Mouse (Mus musculus): ENCODE results near the gene Engase. TPM values are rescaled to one million over a fixed set of nuclear protein-coding genes. Genes with fewer than 3 reads are reported as not detected.

Engase gene
- polyA plus RNA-seq, 1 experiment from 2014 or later: 6.1 TPM

DNA sequence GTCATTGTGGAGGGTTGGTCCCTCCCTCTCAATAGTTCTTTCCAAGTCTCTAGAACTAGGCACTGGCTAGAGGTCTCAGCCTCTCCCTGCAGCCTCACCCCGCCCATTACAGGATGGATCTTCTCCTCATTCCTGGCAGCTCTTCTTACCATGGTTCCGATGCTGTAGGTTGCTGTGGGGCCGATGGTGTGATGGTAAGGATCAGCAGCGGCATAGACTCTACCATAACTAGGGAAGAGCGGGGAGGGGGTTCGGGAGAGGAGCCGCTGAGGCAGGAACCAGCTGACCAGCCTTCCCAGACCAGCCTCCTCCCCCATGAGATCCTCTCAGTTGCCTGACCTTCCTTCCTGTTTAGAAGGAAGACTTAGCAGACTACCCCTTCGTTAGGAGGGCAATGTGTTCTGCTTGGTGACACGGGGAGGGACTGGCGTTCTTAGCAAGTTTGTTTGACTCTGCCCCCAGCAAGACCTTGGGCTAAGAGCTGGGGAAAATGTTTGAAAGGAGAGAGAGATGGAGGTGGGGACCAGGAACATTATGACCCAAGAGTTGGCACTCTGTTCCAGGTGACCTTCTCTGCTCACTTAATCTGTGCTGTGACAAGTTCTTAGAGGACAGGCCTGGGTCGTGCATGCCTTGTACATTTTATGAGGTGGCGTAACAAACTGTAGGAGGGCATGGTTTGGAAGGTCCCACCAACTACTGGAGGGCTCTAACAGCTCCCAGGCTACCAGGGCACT is 17.5 kb downstream of the Engase start:
- no peaks in the 10 kb centered on the region for H3K9me3 ChIP-seq (ENCODE audit: low read length)
- H3K27me3 ChIP-seq (ENCODE audit: insufficient read depth, low read length): peaks cover 6% of the 10 kb centered on the region
- peaks cover 32% of the 10 kb centered on the region for H3K4me1 ChIP-seq (ENCODE audit: insufficient read depth, low read length)
- H3K4me2 ChIP-seq (replicated peaks; ENCODE audit: low read depth, low read length): no peak overlapping the region
- no peak for ATAC-seq (ENCODE audit: low FRiP score, low TSS enrichment)
- WGBS: 66% methylated on average over 12 of the region's 12 CpGs
- H3K4me3 ChIP-seq (ENCODE audit: low read length): no peak overlapping the region
- H3K36me3 ChIP-seq (ENCODE audit: insufficient read depth, low read length): no peaks in the 10 kb centered on the region
- H3K27ac ChIP-seq (ENCODE audit: low read length): no peak overlapping the region
- no peak overlapping the region for H3K9ac ChIP-seq (replicated peaks; ENCODE audit: low read length)

- no peak for ATAC-seq (ENCODE audit: low FRiP score, low TSS enrichment)
- Histone ChIP-seq H3K27me3 (ENCODE audit: insufficient read depth, low read length) (peaks cover 5% of the 10 kb centered on the region), H3K4me1 (ENCODE audit: insufficient read depth, low read length) (peaks cover 29% of the 10 kb centered on the region), H3K36me3 (ENCODE audit: insufficient read depth, low read length) (no peaks in the 10 kb centered on the region), H3K4me3 (ENCODE audit: low read length) (no peak overlapping the region), H3K4me2 (replicated peaks; ENCODE audit: low read depth, low read length) (no peak overlapping the region), H3K27ac (ENCODE audit: low read length) (no peak overlapping the region), H3K9me3 (ENCODE audit: low read length) (no peaks in the 10 kb centered on the region), H3K9ac (replicated peaks; ENCODE audit: low read length) (no peak overlapping the region)
- 41% methylated on average over 5 of the region's 5 CpGs for WGBS
Observed at GRCm38 (mm10) chr11:118495065-118495464, 18.4 kb downstream of the Engase start.

DNA sequence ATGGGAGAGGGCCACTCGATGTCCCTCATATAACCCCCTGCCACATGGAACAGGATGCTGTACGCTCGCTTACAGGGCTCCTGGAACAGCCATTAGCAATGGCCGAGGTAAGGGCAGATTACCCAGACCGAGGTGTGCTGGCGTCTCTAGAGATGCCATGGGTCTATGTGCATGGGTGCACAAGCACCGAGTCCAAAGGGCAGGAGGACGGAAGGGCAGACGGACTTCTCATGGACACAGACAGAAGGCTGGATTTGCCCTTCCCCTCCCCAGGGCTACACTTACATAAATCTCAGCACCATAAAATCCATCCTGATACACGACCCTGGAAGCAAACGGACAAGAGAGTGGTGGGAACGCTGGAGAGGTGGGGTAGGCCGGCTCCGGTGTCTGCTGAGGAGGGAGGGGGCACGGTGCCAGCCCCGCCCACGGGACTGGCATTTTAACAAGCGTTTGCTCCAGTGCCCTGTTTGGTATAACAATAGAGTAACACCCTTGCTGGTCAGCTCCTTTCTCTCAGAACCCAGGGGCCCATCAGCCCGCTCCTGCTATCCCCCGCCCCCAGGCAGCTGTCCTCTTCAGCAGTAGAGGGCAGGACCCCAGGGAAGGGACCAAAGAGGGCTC is 19.5 kb downstream of the Engase start:
- Histone ChIP-seq H3K4me3 (ENCODE audit: low read length) (no peak overlapping the region), H3K4me2 (replicated peaks; ENCODE audit: low read depth, low read length) (no peak overlapping the region; the same call in 1 of the 2 replicates), H3K9me3 (ENCODE audit: low read length) (no peaks in the 10 kb centered on the region), H3K36me3 (ENCODE audit: insufficient read depth, low read length) (no peaks in the 10 kb centered on the region), H3K4me1 (ENCODE audit: insufficient read depth, low read length) (peaks cover 24% of the 10 kb centered on the region), H3K27ac (ENCODE audit: low read length) (no peak overlapping the region), H3K9ac (replicated peaks; ENCODE audit: low read length) (0 out of 2 replicates have a peak overlapping the region, but pooled peaks have one; percentile 34), H3K27me3 (ENCODE audit: insufficient read depth, low read length) (no peaks in the 10 kb centered on the region; the same call in 1 of the 2 replicates)
- 24% methylated on average over 19 of the region's 20 CpGs for WGBS
- no peak for ATAC-seq (ENCODE audit: low FRiP score, low TSS enrichment)

DNA sequence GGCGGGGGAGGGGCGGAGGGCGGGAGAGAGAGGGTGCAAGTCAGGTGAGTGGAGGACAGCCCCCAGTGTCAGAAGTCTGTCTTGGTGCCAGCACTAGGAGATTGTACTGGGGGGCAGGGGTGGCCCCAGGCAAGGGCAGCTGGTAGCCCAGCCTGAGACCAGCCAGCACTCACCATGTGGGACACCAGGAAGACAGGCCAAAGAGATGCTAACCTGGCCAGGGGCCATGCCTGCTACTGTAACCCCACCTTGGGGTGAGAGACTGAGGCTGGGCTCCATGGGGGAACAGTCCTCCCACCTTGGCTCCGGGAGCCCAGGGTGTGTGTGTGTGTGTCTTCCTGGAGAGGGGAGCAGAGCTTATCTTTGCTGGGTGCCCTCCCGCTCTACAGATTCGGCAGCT is 26.4 kb downstream of the Engase start:
- ATAC-seq (ENCODE audit: low FRiP score, low TSS enrichment): no peak
- H3K36me3 ChIP-seq (ENCODE audit: insufficient read depth, low read length): no peaks in the 10 kb centered on the region
- H3K27me3 ChIP-seq (ENCODE audit: insufficient read depth, low read length): peaks cover 29% of the 10 kb centered on the region
- WGBS: 61% methylated on average over 6 of the region's 6 CpGs
- H3K9me3 ChIP-seq (ENCODE audit: low read length): no peaks in the 10 kb centered on the region
- H3K4me2 ChIP-seq (replicated peaks; ENCODE audit: low read depth, low read length): no peak overlapping the region
- H3K9ac ChIP-seq (replicated peaks; ENCODE audit: low read length): no peak overlapping the region
- no peak overlapping the region for H3K4me3 ChIP-seq (ENCODE audit: low read length)
- H3K27ac ChIP-seq (ENCODE audit: low read length): no peak overlapping the region
- H3K4me1 ChIP-seq (ENCODE audit: insufficient read depth, low read length): peaks cover 6% of the 10 kb centered on the region

GRCm38 (mm10) chr11:118503418-118504179 is 27.0 kb downstream of the Engase start:
- Histone ChIP-seq H3K9me3 (ENCODE audit: low read length) (no peaks in the 10 kb centered on the region), H3K4me2 (replicated peaks; ENCODE audit: low read depth, low read length) (0 out of 2 replicates have a peak overlapping the region, but pooled peaks have one; percentile 10), H3K27me3 (ENCODE audit: insufficient read depth, low read length) (peaks cover 29% of the 10 kb centered on the region), H3K4me1 (ENCODE audit: insufficient read depth, low read length) (peaks cover 6% of the 10 kb centered on the region), H3K36me3 (ENCODE audit: insufficient read depth, low read length) (no peaks in the 10 kb centered on the region), H3K9ac (replicated peaks; ENCODE audit: low read length) (no peak overlapping the region), H3K4me3 (ENCODE audit: low read length) (no peak overlapping the region), H3K27ac (ENCODE audit: low read length) (no peak overlapping the region)
- no peak for ATAC-seq (ENCODE audit: low FRiP score, low TSS enrichment)
- WGBS: 19% methylated on average over 34 of the region's 34 CpGs

DNA sequence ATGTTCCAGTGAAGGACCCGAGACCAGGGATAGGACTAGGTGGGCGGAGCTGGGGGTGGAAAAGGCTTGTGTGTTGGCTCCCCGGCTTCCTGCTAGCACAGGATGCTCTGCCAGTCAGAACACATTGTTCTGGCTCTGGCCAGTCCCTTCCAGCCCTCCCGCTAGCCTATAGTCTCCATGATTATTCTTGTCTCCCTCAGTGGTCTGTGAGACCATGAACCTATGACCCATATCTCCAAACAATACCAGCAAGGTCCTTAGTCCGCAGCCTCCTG is 27.5 kb downstream of the Engase start:
- ATAC-seq (ENCODE audit: low FRiP score, low TSS enrichment): no peak
- peaks cover 31% of the 10 kb centered on the region for H3K27me3 ChIP-seq (ENCODE audit: insufficient read depth, low read length)
- no peaks in the 10 kb centered on the region for H3K9me3 ChIP-seq (ENCODE audit: low read length)
- H3K4me2 ChIP-seq (replicated peaks; ENCODE audit: low read depth, low read length): no peak overlapping the region
- H3K9ac ChIP-seq (replicated peaks; ENCODE audit: low read length): no peak overlapping the region
- H3K4me3 ChIP-seq (ENCODE audit: low read length): no peak overlapping the region
- H3K27ac ChIP-seq (ENCODE audit: low read length): no peak overlapping the region
- WGBS: 73% methylated on average over 5 of the region's 5 CpGs
- no peaks in the 10 kb centered on the region for H3K36me3 ChIP-seq (ENCODE audit: insufficient read depth, low read length)
- H3K4me1 ChIP-seq (ENCODE audit: insufficient read depth, low read length): peaks cover 6% of the 10 kb centered on the region

DNA sequence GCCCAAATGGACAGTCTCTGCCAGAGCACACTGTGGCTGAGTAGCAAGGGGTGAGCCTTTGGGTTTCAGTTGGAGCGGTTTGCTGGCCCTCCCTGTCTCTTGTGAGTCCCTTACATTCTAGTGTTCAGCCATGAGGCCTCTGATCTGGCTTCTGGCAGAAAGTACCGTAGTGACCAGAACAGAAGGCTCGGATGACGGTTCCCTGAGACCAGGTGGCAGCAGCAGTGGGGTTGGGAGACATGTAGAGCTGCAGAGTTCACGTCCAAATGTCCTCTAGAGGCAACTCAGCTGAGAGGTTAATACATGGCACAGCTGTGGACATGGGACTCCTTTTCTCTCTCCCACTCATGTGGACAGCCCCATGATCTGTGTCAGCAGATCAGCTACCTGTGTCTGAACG is 30.5 kb downstream of the Engase start:
- Histone ChIP-seq H3K4me1 (ENCODE audit: insufficient read depth, low read length) (peaks cover 13% of the 10 kb centered on the region), H3K9me3 (ENCODE audit: low read length) (no peaks in the 10 kb centered on the region), H3K27ac (ENCODE audit: low read length) (no peak overlapping the region), H3K27me3 (ENCODE audit: insufficient read depth, low read length) (peaks cover 34% of the 10 kb centered on the region), H3K4me2 (replicated peaks; ENCODE audit: low read depth, low read length) (no peak overlapping the region), H3K36me3 (ENCODE audit: insufficient read depth, low read length) (no peaks in the 10 kb centered on the region), H3K9ac (replicated peaks; ENCODE audit: low read length) (no peak overlapping the region), H3K4me3 (ENCODE audit: low read length) (no peak overlapping the region)
- no peak for ATAC-seq (ENCODE audit: low FRiP score, low TSS enrichment)
- WGBS: 72% methylated on average over 6 of the region's 6 CpGs

DNA sequence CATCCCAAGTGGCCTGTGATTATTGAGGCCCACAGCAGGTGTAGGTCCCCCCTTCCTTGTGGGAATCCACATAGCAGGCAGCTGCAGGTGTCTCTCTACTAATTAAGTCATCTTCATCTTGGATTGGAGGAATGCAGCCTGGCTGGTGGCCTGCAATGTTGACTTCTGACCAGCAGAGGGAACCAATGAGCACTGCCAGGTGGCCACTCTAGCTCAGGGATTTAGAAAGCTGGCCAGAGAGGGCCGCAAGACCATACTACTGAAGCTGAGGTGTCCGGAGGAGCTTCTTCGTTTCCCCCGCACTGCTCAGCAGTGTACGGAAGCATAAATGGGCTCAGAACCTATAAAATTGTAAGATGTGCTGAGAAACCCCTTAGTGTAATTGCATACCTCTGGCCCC is 31.3 kb downstream of the Engase start:
- WGBS: 19% methylated on average over 5 of the region's 5 CpGs
- ATAC-seq (ENCODE audit: low FRiP score, low TSS enrichment): no peak; the same call in 1 of the 2 replicates
- no peaks in the 10 kb centered on the region for H3K36me3 ChIP-seq (ENCODE audit: insufficient read depth, low read length)
- no peaks in the 10 kb centered on the region for H3K9me3 ChIP-seq (ENCODE audit: low read length)
- peaks cover 29% of the 10 kb centered on the region for H3K27me3 ChIP-seq (ENCODE audit: insufficient read depth, low read length)
- H3K27ac ChIP-seq (ENCODE audit: low read length): no peak overlapping the region
- H3K9ac ChIP-seq (replicated peaks; ENCODE audit: low read length): 0 out of 2 replicates have a peak overlapping the region, but pooled peaks have one; percentile 44
- peaks cover 21% of the 10 kb centered on the region for H3K4me1 ChIP-seq (ENCODE audit: insufficient read depth, low read length)
- H3K4me3 ChIP-seq (ENCODE audit: low read length): no peak overlapping the region
- H3K4me2 ChIP-seq (replicated peaks; ENCODE audit: low read depth, low read length): no peak overlapping the region

- Histone ChIP-seq H3K9ac (replicated peaks; ENCODE audit: low read length) (0 out of 2 replicates have a peak overlapping the region, but pooled peaks have one; percentile 44), H3K9me3 (ENCODE audit: low read length) (no peaks in the 10 kb centered on the region), H3K27ac (ENCODE audit: low read length) (no peak overlapping the region), H3K4me3 (ENCODE audit: low read length) (no peak overlapping the region), H3K4me2 (replicated peaks; ENCODE audit: low read depth, low read length) (no peak overlapping the region), H3K27me3 (ENCODE audit: insufficient read depth, low read length) (peaks cover 25% of the 10 kb centered on the region), H3K36me3 (ENCODE audit: insufficient read depth, low read length) (no peaks in the 10 kb centered on the region), H3K4me1 (ENCODE audit: insufficient read depth, low read length) (peaks cover 20% of the 10 kb centered on the region)
- WGBS: 72% methylated on average over 7 of the region's 7 CpGs
- ATAC-seq (ENCODE audit: low FRiP score, low TSS enrichment): no peak
Observed at GRCm38 (mm10) chr11:118508341-118508740, 31.7 kb downstream of the Engase start.

Data from kidney, embryonic 16.5 days (tissue).